Mouse (Mus musculus) brain, embryonic 14.5 days (tissue): ENCODE measurements around the gene Slc5a3. TPM values are rescaled to one million over a fixed set of nuclear protein-coding genes. Genes with fewer than 3 reads are reported as not detected.
A peak's percentile ranks its signal among the peaks of the same experiment; 100 is the strongest.
"Not testable (repeated sequence)": the region's sequence is repeated elsewhere in the genome, so short reads cannot be mapped to it uniquely, and the experiment has no call there.

Experiments
- DNase-seq: peaks from one replicate; pipeline ENCODE4 v3.0.0-alpha.2; 2011; ENCODE audit warnings: low read depth
- CTCF ChIP-seq: fragments of 200-500 bp; IDR thresholded peaks from 2 replicates; pipeline ENCODE4 v1.5.1; 2012; ENCODE audit warnings: inconsistent platforms, mild to moderate bottlenecking, moderate library complexity, borderline replicate concordance; ENCODE audit not compliant: insufficient read depth, insufficient read length; ENCODE audit errors: extremely low read depth
- POLR2A ChIP-seq: fragments of 200-500 bp; IDR thresholded peaks from 2 replicates; pipeline ENCODE4 v1.6.1; 2012; ENCODE audit warnings: mild to moderate bottlenecking, inconsistent platforms, borderline replicate concordance; ENCODE audit not compliant: poor library complexity, insufficient read depth, insufficient read length, severe bottlenecking; ENCODE audit errors: extremely low read depth
- polyA plus RNA-seq: library from polyadenylated mRNA; depleted of rRNA; stranded (reverse); fragments of >200 nt; gene quantifications from 2 replicates; pipeline ENCODE4 v1.2.3, GENCODE M21; 2012

Gene Slc5a3
- polyA plus RNA-seq, 1 experiment: 12.8 TPM

DNA sequence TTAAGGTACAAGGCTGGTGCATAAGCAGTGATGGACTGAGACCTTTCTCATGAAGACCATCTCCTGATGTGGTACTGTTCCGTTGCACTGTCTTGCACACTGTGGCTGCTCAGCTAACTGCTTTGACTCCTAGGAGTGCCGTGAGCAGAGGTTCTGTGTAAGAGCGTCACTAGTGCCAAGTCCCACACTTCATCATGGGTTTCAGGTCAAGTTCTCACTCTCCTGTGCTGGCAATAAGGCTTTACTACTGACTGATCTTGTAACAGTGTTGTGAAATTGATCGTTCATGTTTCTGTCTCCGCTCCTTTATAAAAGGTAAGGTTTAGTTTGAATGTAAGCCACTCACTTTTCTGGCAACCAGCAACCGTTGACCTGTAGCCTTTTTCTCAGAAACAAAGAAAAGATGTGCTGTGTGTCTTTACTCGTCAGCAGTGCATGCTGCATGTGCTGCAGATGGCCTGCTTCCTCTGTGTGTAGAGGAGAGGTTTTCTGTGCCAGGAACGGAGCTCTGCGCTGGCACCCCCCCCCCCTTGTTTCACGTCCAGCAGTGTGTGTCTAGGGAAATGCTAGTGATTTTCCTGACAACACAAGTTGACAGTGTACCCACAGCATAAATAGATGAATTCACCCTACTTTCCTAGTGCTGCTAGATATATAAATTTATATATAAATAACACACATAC, 25.8 kb downstream of the Slc5a3 start:
- no peak for TF ChIP-seq POLR2A
- TF ChIP-seq CTCF: no peak
- DNase-seq: peak; percentile 45

DNA sequence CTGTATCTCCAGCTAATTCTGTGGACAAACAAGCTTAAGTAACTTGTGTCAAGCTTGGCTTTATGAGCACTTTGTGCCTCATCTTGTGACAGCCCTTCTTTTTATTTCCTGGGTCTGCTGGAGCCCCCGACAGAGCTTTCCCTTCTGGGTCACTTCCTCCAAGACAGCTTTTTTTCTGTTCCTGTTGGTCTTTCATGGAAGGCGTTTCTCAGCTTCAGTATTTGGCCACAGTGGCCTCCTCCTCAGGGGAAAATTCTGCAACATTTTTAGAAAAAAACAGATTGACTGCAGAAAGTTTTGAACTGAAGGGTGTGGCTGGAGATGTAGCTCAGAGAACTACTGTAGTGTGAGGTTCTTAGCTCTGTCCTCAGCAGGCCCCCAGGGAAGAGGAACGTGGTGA, 31.1 kb downstream of the Slc5a3 start:
- DNase-seq: no peak
- TF ChIP-seq POLR2A: no peak
- TF ChIP-seq CTCF: no peak

DNA sequence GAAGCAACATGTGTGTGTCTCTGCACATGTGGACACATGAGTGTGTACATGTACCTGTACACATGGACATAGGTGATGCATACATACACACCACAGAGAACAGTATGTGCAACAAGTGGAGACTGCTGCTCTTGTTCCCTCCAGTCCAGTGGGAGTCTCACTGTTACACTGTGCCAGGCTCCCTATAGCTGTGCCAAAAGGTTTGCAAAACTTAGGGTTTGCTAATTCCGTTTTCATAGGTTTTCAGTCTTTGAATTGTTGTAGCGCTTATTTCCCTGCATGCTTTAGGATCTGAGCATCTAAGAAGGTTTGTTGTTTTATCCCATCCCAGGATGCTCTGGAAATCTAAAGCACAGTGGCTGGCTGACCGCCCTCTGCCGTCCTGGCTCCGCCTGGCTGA, 33.8 kb downstream of the Slc5a3 start:
- no peak for DNase-seq
- TF ChIP-seq POLR2A (no peak), CTCF (no peak)

DNA sequence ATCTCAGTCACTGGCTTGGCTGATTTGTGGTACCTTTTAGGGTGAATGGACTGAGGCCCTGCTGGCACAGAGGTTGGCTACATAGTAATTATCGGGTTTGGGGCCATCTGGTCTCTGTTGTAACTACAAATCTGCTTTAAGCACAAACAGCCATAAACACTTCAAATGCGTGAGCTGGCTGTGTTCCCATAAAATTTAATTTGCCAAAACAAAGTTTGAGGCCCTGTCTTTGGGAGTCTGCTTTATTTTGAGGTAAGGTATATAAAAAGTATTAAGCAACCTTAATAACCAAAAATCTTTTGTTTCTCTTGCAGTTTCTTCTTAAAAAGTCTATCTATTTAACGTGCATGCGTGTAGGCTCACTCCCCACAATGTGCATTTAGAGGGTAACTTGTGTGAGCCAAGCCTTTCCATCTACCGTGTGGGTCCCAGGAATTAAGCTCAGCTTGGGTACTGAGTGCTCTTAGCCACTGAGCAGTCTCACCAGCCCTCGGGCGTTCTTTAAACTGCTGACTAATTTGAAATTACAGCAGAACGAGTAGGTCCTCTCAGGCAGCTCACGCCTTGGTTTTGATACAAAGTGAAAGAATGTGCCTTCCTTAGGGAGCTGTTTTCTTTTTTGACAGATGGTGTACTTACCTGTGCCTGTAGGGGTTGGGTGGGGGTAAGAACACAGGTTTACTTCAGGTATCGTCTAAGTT, 40.4 kb downstream of the Slc5a3 start:
- peak; percentile 45 for DNase-seq
- TF ChIP-seq POLR2A: no peak
- no peak for TF ChIP-seq CTCF

DNA sequence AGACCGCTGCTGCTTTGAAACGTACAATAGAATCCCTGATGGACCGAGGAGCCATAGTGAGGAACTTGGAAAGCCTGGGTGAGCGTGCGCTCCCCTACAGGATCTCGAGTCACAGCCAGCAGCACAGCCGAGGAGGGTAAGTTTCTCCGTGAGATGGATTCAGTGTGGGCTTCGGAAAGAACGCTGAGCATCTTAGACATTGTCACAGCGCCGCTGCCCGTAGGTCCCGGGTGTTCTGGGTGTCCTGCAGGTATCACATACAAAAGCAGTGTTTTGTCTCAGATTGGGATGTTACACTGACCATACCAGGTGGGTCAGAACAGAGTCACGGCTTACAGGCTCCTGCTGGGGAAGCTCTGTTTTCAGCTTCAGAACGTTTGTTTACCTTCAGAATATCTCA, 41.5 kb downstream of the Slc5a3 start:
- TF ChIP-seq POLR2A: no peak
- no peak for TF ChIP-seq CTCF
- DNase-seq: no peak

DNA sequence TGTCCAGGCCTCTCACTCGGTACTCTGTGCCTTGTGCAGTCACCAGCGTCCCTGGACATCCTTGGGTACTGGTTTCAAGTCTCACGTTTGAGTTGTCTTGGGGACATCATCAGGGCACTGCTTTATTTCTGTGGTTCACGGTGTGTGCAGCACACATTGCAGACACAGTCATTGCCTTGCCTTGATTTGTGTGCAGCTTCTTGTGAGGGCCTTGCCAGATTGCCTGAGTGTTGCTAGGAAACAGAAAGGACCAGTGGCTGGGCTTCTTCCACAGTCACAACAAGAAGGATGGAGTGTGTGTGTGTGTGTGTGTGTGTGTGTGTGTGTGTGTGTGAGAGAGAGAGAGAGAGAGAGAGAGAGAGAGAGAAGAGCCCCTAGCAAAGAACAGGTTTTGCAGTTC, 42.0 kb downstream of the Slc5a3 start:
- TF ChIP-seq CTCF: no peak
- no peak for TF ChIP-seq POLR2A
- DNase-seq: peak; percentile 74

DNA sequence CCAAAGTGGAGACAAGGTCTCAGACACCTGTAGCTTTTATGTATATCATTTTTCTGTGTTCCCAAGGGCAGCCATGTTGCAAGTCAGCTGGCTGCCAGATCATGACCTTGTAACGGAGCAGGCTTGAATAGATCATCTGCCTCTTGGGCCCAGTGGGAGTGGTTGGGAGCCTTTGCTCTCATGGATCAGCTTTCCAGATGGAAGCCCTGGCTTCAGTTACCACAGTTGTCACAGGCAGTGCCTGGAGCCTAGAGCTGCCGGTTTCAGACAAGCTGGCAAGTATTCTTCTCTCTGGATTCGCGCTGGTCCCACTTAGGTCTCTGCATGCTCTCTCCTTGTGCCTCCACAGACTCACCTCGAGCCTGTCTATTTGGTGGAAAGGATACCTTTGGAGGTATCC, 44.0 kb downstream of the Slc5a3 start:
- DNase-seq: no peak
- TF ChIP-seq CTCF: no peak
- no peak for TF ChIP-seq POLR2A

DNA sequence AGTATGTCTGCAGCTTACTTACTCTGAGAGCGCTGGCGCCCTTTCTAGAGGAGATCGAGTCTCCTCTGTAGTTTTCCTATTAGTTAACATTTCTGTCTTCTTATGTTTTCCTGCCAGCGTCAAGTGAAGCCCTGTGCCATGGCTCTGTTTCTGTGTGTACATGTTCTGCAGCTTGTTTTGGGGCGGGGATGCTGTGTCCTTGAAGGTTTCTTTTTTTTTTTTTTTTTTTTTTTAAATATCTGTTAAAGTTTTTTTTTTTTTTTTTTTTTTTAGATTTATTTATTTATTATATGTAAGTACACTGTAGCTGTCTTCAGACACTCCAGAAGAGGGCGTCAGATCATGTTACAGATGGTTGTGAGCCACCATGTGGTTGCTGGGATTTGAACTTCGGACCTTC, 44.8 kb downstream of the Slc5a3 start:
- not testable (repeated sequence) for DNase-seq

DNA sequence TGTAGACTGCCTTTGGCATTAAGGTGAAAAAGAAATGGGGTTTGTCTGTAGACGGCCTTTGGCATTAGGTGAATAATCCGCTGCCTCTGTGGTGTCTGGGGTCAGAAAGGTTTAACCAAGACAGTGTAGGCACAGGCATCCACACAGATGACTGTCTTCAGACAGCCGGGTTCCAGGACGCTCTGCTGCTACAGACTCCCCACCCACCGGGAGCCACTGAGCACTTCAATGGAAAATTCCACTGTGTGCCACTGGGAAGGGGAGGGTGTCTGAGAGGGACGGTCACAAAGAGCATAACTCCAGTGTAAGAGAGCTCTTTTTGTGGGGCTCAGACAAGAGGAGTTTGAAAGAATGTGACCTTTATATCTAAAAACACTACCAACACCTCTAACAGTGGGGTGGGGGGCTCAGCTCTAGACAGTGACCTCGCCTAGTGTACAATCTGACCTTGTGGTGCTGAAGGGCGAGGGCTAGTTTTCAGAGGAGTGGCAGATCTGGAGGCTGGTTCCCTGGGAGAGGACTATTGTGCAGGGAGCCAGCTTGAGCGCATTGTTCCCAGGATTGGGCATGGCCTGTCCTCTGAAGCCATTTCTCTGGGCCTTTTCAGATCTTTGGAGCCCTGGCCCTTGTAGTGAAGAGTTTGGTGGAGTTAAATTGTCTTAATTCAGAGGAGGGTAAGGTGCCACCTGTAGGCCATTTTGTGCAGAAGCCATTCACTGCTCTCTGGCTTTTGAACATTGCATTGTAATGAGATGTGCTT, 45.6 kb downstream of the Slc5a3 start:
- TF ChIP-seq POLR2A (no peak), CTCF (no peak)
- DNase-seq: peak; percentile 36

DNA sequence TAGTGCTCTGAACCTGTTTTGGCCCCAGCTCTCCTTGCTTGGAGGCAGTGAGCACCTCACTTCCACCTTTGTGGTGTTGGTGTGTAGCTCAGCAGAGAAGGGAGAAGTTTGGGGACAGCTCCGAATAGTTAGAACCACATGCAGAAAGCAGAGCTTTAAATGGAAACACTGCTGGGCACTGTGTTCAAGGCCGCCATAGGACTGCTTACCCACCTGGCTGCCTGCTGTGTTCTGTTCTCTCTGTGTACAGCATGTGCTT, 46.1 kb downstream of the Slc5a3 start:
- DNase-seq: no peak
- no peak for TF ChIP-seq POLR2A
- TF ChIP-seq CTCF: no peak

DNA sequence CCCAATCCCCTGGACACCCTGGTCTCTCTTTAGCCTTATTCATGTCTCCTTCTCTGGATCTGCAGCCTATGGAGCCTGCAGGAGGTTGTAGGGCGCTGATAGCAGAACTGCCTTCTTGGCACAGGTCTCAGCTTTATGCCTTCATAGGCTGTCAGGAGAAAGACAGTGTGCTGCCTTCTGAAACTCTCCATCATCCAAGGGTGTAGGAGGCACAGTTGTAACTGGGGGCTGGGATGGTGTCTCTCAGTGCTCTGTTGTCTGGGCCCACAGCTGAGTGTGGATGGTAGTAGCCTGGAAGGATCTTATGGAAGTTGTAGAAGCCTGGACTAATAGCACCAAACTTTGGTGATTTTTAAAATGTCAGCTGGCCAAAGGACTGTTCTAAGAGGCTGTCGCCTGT, 46.8 kb downstream of the Slc5a3 start:
- no peak for DNase-seq
- TF ChIP-seq POLR2A (no peak), CTCF (no peak)

DNA sequence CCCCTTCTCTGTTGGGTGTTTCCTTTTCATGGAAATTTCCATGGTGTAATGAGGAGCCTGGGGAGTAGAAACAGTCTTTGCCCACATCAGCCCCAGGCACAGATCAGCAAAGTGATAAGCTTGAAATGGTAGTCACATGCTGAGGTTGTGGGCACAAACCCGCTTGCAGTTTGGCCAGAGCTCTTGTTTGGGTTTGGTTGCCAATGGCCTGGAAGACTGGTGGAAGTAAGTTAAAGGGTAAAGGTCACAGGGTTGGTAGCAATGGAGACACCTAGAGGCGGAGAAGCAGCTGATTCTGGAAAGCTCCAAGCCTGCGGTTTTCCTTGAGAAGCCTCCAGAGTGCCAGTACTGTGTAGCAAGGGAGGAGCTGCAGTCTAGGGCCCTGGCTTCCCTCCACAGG, 47.5 kb downstream of the Slc5a3 start:
- DNase-seq: no peak
- TF ChIP-seq CTCF (no peak), POLR2A (no peak)

DNA sequence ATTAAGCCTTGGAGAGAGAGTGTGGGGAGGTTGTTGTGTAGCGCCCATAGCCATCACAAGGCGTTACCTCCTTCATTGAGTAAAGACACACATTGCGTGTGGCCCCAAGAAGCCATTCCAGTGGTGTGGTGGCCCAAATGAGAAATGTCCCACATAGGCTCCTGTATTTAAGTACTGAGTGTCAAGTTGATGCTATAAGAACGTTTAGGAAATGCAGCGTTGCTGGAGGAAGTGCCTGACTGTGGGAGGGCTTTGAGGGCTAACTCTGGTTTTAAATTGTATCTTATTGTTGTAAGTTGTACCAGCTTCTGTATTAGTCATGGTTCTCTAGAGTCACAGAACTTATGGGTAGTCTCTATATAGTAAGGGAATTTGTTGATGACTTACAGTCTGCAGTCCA, 49.2 kb downstream of the Slc5a3 start:
- no peak for DNase-seq

More for the DNA sequence above, 49.2 kb downstream of the Slc5a3 start:
- TF ChIP-seq CTCF (no peak), POLR2A (no peak)
